Mouse (Mus musculus) gastrocnemius, postnatal 36 days (tissue): ENCODE results near the gene Dhrs13. TPM values are rescaled to one million over a fixed set of nuclear protein-coding genes. Genes with fewer than 3 reads are reported as not detected.

Experiments used
- DNase-seq, 2 experiments: peaks; one replicate each; pipeline ENCODE4 v3.0.0; 2022
- intact Hi-C: fragments of 180-260 bp; cut with DNase I; formaldehyde crosslinking; loops from one replicate; pipeline ENCODE4 v1.15.1; 2025
- microRNA-seq, 2 experiments: library from miRNA; unstranded; fragments of <30 nt; microRNA quantifications; one replicate each; pipeline ENCODE4 v1.2.0; 2021
- total RNA-seq, 2 experiments: library from RNA; stranded (reverse); gene quantifications; 2 replicates each; pipeline ENCODE4 v1.2.3; 2021

The Dhrs13 gene
- total RNA-seq, 2 experiments from 2014 or later, result 0.94 to 1.9 TPM

GRCm38 (mm10) chr11:78079961-78080921 is 48.2 kb downstream of the Dhrs13 start, which contains the start of gene Eral1:
Gene Eral1, minus strand, starts transcription at chr11:78080383.
- intact Hi-C loops, result loop anchor here (5.0 kb wide), 1 partner anchor 47 kb away; no protein-coding TSS in a partner anchor

DNA sequence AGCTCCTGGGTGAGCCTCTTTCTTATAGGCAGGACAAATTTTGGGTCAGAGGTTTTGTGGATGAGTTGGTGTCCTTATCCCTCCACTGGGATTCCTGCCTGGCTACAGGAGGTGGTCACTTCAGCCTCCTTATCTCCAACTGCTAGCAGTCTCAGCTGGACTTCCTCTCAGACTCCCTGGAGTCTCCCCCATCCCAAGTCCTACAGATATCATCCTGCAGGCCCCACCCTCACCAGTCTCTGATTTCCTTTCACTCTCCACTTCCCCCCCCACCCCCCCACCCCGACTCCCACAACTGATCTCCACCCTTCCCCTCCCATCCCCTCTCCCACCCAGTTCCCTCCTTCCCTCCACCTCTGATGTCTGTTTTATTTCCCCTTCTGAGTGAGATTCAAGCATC is 51.5 kb downstream of the Dhrs13 start:
- DNase-seq, result no peak
- intact Hi-C loops, result loop anchor here (5.0 kb wide), 1 partner anchor 44 kb away; no protein-coding TSS in a partner anchor

More at GRCm38 (mm10) chr11:78079961-78080921, 48.2 kb downstream of the Dhrs13 start, which contains the start of gene Eral1:
- DNase-seq, result peak; percentile 70 to 71

DNA sequence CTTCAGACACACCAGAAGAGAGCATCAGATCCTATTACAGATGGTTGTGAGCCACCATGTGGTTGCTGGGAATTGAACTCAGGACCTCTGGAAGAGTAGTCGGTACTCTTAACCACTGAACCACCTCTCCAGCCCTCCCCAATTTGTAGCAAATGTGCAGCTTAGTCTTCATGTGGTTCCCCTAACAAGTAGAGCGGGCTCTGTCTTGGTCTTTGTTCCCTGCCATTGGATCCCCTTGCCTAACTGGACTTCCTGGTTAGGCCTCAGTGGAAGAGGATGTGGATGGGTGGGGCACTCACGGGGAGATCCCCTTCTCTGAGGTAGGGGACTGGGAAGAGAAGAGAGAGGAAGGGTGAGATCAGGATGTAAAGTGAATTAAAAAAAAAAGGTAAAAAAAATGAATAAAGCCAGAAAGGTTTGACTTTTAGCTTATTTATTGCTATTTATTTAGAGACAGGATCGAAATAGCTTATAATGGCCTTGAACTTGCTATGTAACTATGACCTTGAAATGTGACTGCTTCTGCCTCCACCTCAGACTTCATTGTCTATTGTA is 54.9 kb downstream of the Dhrs13 start:
- DNase-seq, result no peak
- intact Hi-C loops, result no loop called here

Small RNAs within 50 kb of the gene (microRNA-seq; reads per million reads assigned to microRNA genes)
- gene Mir144 (139 to 957 reads per million in 2 experiments), gene Mir451a (0 reads per million in 2 experiments), gene Mir451b (0 reads per million in 2 experiments)

Other genes with a start within 250 kb of the Dhrs13 start
- not detected for gene Gm10277, start 244.5 kb upstream of the Dhrs13 start, total RNA-seq
- gene Pipox, start 138.2 kb upstream of the Dhrs13 start, total RNA-seq, result not detected
- under 1 TPM in 1 of 2 experiments, not detected in 1; 0.10 TPM for gene Sez6, start 101.5 kb upstream of the Dhrs13 start, total RNA-seq
- 10 to 100 TPM; 10.7 to 14.1 TPM for gene Phf12, start 49.5 kb upstream of the Dhrs13 start, total RNA-seq
- gene Flot2, start 5.7 kb downstream of the Dhrs13 start, total RNA-seq, result 10 to 100 TPM; 51.7 to 55.6 TPM
- 10 to 100 TPM; 21.7 to 22.7 TPM for gene Eral1, start 48.1 kb downstream of the Dhrs13 start, total RNA-seq
- 1 to 10 TPM; 6.0 to 6.1 TPM for gene Fam222b, start 62.4 kb downstream of the Dhrs13 start, total RNA-seq
- gene Traf4, start 133.3 kb downstream of the Dhrs13 start, total RNA-seq, result 1 to 10 TPM; 2.2 to 3.2 TPM
- gene Nek8, start 144.4 kb downstream of the Dhrs13 start, total RNA-seq, result under 1 TPM; 0.59 to 0.64 TPM
- 1 to 10 TPM in 1 of 2 experiments, under 1 TPM in 1; 0.99 to 1.4 TPM for gene Tlcd1, start 144.4 kb downstream of the Dhrs13 start, total RNA-seq
- 100 to 1,000 TPM; 644 to 813 TPM for gene Rpl23a, start 151.3 kb downstream of the Dhrs13 start, total RNA-seq
- 1 to 10 TPM; 4.2 to 4.5 TPM for gene Rab34, start 156.2 kb downstream of the Dhrs13 start, total RNA-seq
- under 1 TPM in 1 of 2 experiments, not detected in 1; 0.74 TPM for gene Proca1, start 161.1 kb downstream of the Dhrs13 start, total RNA-seq
- gene Sdf2, start 213.5 kb downstream of the Dhrs13 start, total RNA-seq, result 10 to 100 TPM; 40.7 to 41.1 TPM
- gene Supt6, start 213.7 kb downstream of the Dhrs13 start, total RNA-seq, result 10 to 100 TPM; 21.9 to 23.1 TPM
- gene 2610507B11Rik, start 229.5 kb downstream of the Dhrs13 start, total RNA-seq, result 100 to 1,000 TPM; 212 to 228 TPM